Mouse (Mus musculus) cerebellum, adult 2 months (tissue): Measurements from ENCODE around the gene Limk2.

ENCODE experiments used
- CTCF ChIP-seq: fragments of 200-500 bp; IDR thresholded peaks from 2 replicates; pipeline ENCODE4 v1.5.1; 2011; ENCODE audit warnings: low read depth, mild to moderate bottlenecking, control low read depth, low read length, moderate library complexity, borderline replicate concordance; ENCODE audit not compliant: insufficient read depth
- POLR2A ChIP-seq: fragments of 200-500 bp; IDR thresholded peaks from 2 replicates; pipeline ENCODE4 v1.6.1; 2011; ENCODE audit warnings: low read length, control low read depth, borderline replicate concordance; ENCODE audit not compliant: insufficient read depth

GRCm38 (mm10) chr11:3404287-3405047 is 4.5 kb downstream of the Limk2 start:
- no peak for TF ChIP-seq CTCF
- TF ChIP-seq POLR2A, result no peak
